Mouse (Mus musculus) embryo, embryonic 9.5 days (tissue): Measurements from ENCODE around the gene Lrrc43.

ENCODE experiments used
- DNase-seq: peaks from one replicate; pipeline ENCODE4 v3.0.0-alpha.2; 2017; ENCODE audit errors: extremely low spot score

The Lrrc43 gene

DNA sequence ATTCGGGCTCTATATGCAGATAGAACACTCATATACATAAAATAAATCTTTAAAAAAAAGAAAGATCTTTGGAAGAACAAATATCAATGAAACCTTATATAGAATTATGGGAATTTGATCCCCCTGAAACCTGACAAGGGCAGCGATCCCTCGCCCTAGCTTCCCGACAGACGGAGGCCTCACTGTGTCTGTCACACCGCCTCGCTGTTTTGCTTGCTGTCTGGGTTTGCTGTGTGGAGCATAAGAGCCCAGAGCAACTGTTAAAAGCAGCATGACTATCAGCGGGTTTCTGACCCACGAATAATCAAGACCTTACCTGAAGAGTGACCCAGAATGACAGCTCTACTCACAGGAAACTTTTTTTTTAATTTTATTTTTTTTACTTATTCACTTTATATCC lies 31.6 kb downstream of the Lrrc43 start:
- no peak for DNase-seq

DNA sequence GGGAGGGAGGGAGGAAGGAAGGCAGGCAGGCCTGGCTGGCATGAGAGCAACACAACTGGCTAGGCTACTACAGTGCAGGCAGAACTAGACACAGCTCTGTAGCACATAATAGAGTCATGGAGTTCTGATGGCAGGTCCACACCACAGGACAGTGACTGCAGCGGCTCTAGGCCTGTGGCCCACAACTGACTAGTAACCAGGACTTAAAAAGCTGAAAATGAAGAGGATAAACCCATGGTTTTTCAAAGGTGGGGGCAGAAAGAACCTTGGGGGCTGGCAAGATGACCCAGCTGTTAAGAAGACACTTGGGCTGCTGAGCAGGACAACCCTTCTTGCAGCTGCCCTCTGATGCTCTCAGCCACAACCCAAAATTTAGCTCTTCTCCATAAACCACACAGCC lies 32.5 kb downstream of the Lrrc43 start:
- DNase-seq: no peak

DNA sequence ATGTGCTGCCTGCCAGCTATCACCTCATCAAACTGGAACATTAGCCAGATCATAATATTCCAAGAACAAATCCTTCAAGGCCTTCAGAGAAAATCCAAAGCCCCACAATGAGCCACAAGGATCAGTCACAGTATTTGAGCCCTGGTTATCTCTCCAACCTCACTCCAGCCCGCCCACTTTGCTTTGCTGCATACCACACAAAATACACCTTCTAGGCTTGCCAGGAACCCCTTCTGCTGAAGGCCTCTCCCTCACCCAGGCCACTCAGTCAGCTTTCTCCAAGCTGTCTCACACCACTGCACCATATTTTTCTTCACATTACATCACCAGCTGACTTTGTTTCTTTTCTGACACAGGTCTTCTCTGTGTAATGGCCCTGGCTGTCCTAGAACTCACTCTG lies 33.1 kb downstream of the Lrrc43 start:
- no peak for DNase-seq

DNA sequence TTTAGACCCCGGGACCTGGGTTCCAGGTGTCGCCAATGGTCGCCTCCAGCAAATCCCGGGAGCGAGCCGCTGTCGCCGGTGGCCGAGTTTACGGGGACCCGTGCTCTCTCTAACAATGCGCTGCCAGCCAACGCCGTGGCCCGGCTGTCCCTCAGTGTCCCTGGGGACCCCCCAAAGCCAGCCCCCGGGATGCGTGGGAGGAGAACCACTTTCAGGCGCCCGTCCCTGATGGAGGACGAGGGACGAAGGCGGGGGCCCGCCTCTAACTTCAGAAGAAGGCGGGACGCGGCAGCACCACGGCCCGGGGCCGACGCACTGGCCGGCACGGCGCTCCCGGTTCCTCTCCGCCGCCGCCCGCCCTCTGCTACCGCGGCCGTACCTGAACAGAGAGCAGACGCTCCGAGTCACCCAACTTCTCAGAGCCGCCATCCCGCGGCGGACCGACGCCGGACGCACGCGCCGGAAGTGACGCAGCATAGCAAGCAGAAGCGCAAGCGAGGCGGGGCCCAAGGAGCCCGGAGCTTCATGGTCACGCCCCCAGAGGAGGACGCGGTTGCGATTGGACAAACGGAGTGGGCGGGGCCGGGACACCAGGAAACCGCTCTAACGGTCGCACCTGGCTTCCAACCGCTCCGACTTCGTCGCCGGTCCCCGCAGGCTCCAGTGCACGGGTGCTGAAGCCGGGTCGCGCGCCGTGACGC lies 34.7 kb downstream of the Lrrc43 start, which contains the start of gene Diablo:
TSS of gene Diablo (minus strand) at position 485 of the 701 bp plus-strand sequence.
- DNase-seq: peak; percentile 98

DNA sequence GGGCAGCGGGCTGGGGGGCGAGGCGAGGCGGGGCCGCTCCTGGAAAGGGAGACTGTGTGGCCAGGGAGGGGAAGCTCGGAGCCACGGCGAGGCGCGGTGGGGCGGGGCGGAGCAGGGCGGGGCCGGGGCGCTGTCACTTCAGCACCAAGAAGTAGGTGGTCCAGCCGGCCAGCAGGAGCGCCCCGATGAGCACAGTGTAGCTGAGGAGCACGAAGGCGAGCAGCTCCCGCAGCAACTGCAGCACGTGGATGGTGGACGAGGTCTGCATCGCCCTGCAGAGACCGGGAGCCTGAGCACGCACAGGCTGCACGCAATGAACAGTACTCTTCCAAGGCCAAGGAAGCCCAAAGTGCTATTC lies 35.3 kb downstream of the Lrrc43 start:
- DNase-seq: no peak

DNA sequence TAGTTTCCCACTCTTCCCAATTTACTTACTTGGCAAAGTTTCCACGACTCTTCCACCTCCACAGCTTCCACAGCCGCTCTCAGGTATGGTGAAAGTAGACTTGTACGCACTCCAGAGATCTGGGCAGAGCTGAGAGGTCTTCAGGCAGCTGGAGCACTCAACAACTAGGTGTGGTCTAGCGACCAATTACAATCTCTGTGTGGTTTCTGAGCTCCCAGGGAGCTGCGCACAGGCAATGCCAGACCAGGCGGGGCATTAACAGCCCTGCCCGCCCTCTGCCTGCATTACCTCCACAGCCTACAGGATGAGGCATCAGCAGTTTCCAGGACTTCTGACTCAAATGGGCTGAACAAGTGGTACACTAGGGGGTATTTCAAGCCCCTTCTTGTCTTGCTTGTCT lies 36.2 kb downstream of the Lrrc43 start, which contains the start of gene Gm49027:
TSS of gene Gm49027 (minus strand) at position 208 of the 400 bp plus-strand sequence.
- no peak for DNase-seq

DNA sequence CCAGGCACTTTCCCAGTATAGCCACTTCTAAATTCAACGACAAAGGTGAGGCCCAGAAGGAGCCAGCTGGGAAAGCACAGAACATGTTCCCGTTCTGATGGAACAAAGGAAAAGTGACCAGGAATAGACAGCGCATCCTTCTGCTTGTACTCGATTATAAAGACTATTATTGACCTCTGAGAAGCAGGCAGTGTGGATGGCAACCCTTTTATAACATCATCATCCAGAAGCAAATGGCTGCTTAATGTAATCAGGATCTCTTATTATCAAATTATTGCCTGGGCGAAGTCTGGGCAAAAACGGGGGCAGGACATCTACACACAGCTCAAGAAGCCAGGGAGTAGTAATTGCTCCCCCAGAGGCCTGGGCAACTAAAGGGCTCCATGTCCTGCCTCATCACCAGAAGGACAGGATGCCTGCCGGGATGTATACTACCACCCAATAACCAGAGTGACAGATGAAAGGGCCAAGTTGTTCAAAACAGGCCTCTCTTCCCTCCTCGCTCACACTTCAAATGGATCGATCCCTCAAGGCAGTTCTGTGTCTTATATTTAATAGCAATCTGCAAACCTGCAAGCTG lies 36.9 kb downstream of the Lrrc43 start:
- no peak for DNase-seq

DNA sequence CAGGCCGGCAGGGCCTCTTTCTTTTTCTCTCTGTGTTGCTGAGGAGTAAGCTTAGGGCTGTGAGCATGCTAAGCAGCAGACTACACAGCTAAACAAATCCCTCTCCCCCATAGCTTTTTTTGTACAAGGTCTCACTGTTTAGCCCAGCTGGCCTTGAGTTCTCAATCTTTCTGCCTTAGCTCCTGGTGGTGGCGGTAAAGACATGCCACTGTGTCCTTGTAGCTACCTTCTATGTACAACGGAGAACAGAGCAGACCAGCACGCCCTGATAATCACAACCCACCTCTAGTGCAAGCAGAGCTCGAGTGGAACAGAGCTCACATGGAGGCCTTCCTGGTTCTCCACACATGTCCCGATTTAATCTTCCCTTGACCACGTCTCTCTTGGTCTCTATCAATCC lies 39.5 kb downstream of the Lrrc43 start:
- no peak for DNase-seq

DNA sequence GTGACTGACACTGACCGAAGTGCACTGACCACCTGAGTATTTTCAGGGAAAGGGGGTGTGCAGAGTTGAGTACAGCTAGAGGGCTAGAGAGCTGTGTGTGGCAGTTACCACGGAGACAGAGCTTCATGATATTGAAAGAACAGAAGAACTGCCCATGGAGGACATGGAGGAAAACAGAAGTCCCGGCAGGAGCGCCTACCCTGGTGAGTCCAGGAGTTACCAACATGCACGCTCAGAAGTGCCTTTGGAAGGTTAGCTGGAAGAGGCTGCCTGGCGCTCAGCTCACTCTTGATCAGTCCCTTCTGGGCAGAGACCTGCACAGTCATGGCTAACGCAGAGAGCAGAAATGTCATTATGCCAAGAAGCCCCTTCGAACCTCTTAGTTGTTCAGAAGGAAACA lies 41.0 kb downstream of the Lrrc43 start:
- DNase-seq: no peak

DNA sequence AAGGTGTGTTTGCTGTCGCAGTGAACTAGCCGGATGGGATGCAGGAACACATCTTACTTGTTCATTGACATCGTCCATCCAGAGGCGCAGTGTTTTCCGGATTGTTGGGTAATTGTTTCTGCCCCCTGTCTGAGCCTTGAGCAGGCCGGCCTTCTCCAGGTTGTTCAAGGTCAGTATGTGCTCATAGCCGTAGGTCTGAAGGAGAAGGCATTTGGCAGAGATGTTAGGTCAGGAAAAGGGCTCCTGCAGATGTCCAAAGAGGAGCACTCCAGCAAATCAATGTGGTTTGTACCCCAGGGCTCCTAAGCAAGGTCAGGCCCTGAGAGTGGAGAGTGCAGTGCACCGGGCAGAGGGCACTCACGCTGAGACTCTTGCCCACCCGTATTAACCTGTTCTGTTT lies 44.7 kb downstream of the Lrrc43 start:
- DNase-seq: no peak

DNA sequence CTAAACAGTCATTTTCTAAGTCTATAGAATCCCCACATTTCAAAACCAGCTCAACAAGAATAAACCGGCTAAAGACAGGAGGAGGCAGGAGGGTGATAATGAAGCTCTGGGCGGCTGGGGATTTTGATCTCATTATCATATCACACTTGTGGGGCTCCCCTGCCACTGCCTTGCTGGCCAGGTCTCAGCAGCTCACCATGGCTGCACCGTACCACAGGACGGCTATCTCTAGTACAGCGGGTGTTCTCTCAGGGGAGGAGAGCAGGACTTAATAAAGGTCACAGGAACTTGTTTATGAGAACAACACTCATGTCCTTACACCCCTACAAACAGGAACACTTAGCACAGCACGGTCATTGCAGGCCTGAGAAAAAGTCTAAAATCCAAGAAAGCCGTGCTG lies 66.6 kb downstream of the Lrrc43 start:
- DNase-seq: no peak

DNA sequence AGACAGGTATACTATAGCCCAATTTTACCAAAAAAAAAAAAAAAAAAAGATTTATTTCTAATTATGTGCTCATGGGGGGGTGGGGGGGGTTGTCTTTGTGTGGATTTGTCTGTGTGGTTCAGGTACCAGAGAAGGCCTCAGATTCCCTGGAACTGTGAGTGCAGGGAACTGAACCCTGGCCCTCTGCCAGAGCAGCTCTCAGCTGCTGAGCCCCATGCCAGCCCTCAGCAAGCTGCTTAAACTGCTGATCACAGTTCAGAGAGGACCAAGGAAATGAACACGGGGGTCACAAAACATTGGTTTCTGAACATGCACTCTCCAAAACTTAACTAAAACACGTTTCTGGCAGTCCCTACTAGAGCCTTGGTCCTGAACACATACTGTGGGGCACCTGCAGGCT lies 67.3 kb downstream of the Lrrc43 start:
- no peak for DNase-seq
